Mouse (Mus musculus) layer of hippocampus, adult 18-20 months (tissue): Measurements from ENCODE around the gene Thsd4. TPM values are rescaled to one million over a fixed set of nuclear protein-coding genes. Genes with fewer than 3 reads are reported as not detected.

Source experiments
- DNase-seq, 2 experiments: peaks; one replicate each; pipeline ENCODE4 v3.0.0; 2022; ENCODE audit warnings: low spot score in 2 of 2
- total RNA-seq, 2 experiments: library from RNA; stranded (reverse); gene quantifications; 2 replicates each; pipeline ENCODE4 v1.2.3; 2021

The Thsd4 gene
- total RNA-seq, 2 experiments from 2014 or later: 18.9 to 22.2 TPM

DNA sequence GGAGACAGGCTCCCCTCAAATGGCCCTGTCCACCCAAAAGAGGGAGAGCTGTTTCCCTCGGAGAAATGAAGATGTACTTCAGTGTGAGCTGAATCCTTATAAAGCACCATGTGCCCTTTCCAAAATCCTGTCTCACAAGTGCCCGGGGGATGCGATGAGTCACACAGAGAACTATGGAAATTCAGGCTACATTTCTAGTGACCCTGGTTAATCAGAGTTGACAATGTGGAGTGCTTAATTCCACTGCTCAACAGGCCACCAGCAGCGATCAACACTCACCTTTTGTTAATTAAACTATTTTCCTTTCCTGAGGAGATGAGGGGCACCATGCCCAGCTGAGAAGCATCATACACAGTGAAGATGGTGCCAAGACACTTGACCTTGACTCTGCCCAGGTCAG lies 138.9 kb downstream of the Thsd4 start:
- DNase-seq: no peak

DNA sequence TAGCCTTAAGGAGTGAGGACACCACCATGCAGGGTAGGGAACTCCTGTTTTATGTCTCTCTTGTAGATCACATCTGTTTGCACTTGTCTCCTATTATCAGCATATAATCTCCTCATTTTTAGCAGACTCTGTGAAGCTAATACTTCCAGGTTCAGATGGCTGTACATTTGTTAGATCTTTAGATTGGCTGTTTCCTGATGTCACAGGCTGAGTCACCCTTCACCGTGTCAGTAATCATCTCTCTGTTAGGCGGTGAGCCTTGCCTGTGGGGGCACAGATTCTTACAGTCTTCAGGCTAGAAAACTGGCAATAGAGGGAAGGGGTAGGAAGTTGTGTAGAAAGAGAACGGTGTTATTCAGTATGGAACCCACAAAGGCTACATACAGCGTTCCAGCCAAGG lies 139.3 kb downstream of the Thsd4 start:
- DNase-seq: peak in 1 of 2 experiments; percentile 2

DNA sequence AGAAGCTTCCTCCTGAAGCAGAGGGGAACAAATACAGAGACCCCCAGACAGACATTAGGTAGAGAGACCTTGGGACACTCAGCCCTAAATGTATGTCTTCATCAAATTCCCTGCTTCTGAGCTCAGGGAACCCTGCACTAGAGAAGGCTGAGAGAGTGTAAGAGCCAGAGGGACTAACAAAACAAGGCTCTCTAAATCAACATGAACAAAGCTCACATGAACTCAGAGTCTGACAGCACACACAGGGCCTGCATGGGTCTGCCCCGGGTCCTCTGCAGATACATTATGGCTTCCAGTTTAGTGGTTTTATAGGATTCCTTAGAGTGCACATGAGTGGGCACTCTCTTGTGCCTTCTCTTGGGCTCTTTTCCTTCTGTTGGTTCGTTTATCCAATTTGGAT lies 140.8 kb downstream of the Thsd4 start:
- no peak for DNase-seq

DNA sequence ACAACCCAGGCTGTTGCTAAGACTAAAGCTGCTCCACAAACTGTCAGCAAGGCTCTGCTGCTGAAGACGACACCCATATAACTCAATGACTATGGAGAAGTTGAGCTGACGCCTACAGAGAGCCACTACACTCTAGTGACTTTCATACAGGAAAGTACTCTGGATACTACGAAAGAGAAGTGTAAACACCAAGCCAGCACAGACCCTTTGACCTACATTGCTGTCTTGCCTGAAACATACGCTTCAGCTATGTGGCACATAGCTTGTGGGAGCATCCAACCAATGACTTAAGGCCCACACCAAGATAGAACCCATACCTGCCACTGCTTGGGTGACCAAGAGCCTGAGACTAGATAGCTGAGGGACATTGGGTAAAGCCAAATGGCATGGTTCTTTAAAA lies 141.3 kb downstream of the Thsd4 start:
- no peak for DNase-seq

DNA sequence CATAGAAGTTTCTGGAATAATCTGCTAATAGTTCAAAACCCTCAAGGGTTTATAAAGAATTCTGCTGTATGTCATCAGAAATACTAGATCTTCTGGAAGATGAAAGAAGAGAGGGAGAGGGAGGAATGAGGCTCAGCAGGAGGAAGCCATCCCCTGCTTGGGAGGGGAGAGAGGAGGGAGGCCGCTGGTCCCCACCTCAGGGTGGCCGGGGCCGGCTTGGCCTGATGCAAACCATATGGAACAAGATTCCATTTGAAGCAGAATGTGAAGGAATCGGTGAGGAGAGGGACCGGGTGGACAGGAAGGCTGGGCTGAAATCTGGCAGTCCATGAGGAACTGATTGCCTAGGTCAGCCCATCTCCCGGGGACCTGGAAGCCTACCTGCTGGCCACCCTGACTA lies 143.6 kb downstream of the Thsd4 start:
- DNase-seq: no peak

DNA sequence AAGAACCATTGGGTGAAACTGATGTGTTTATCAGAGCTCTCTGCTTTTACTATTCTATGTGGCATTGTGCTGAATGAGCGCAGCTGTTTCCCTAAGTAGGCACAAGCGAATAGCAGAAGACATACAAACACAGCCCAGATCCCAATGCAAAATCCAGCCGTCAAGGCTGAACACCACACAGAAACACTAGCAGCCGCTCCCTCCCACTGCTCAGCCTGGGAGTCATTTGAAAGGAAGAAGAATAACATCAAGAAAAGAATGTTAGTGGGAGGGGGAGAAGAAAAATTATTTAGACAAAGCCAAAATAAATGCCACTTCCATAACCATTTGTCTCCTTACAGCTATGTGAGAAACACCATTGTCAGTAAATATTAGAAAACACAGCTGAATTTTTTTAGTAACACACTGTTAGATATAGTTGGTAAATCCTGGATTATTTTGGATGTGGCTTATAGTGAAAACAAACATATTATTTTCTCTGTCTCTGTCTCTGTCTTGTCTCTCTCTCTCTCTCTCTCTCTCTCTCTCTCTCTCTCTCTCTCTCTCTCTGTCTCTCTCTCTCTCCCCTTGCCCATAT lies 148.6 kb downstream of the Thsd4 start:
- peak; percentile 46 to 51 for DNase-seq

DNA sequence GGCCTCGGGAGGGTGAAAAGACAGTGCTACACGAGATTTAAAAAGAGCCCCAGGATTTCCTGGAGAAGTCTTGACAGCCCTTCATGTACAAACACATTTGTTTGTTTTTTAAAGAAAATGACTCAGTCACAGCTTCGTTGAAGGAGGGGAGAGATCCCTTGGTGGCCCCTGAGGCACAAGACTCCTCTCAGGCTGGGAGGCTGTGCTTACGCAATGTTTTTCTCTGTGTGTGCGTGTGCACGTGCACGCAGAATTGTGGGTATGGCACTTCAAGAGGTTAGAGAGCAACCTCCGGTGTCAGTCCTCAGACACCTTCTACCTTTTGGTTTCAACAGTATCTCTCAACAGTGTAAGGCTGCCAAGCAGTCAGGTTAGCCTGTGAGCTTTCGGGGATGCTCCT lies 153.3 kb downstream of the Thsd4 start:
- DNase-seq: no peak

DNA sequence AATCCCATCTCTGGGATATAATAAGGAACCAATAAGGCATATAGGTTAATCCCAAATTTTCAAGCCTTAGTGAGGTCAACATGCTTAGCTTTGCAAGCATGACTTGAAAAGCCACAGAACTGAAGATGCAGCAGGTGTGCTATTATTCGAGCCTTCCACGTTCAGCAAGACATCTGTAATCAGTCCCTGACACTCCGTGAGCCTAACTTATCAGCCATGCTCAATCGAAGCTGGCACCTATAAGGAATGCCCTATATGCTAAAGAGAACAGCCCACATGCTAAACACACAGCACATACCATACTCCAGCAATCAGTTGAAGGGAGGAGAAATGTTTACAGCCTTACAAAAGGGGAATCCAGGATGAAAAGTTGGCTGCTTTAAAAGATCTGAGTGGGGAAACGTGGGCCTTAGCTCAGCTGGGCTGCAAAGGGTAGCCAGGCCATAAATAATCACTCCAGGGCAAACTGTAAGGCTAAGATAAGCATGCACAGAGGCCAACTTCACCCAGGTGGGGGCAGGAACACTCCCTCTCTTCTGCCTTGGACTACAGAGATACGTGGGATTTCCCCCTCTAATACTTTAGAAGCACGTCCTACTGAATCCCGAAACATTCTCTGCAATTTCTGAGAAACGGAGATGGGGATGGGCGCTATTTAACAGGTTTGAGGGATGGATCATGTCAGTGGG lies 154.1 kb downstream of the Thsd4 start:
- DNase-seq: no peak

DNA sequence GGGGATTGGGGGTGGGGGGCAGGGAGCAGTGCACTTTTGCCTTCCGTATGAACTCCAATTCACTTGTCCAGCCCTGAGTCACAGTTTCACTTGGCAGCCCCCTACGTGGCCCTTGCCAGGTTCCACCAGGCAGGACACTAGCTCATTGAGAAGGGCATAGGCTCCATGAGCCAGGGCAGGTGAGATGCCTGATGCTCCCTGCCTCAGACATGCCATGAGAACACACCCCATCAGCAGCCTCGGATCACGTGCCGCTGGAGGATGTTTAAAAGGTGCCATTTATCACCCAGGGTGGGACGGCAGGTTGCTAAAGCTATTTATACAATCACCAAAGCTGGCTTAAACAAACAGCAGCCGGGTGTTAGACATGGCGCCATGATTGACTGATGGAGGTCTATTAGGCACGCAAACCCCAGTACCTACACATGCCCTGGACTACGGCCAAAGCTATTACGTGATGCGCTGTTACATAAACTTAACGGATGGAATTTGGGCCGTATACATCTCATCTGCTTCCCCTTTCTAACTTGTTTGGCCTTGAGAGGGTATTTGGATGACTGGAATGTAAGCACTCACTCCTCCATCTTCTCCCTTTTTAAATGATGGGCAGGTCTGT lies 157.6 kb downstream of the Thsd4 start:
- DNase-seq: no peak

DNA sequence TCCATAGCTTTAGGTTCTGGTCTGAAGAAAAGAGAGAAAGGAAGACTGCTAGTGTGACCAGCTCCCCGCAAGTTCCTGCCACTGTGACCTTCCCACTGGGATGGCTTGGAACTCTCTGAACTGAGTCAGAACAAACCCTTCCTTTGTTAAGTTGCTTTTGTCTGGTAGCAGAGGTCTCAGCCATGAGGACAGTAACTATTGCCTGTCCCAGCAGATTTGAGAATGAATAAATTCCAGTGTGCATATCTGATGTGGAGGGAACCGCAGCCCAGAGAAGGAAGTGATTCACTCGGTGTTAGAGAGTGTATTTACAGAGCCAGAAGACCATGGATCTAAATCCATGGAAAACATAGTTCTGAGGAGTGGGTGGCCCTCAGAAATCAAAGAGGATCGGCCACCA lies 169.5 kb downstream of the Thsd4 start:
- no peak for DNase-seq

DNA sequence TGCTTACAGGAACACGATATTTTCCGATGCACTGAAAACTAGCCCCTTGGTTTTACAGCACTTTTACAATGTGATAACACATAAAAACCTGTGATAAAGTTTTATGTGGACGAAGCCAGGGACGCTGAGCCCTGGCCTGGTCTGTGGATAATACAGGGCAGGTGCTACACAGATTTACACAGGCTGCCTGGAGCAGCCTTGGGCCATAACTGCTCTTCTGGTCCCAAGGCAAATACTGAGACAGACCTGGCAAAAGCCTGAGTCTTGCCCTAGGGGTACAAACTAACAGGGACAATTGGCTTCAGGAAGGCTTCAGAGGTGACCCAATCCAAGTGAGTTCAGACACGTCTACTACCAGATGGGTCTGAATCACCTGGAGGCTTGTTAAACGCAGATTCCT lies 170.7 kb downstream of the Thsd4 start:
- no peak for DNase-seq

DNA sequence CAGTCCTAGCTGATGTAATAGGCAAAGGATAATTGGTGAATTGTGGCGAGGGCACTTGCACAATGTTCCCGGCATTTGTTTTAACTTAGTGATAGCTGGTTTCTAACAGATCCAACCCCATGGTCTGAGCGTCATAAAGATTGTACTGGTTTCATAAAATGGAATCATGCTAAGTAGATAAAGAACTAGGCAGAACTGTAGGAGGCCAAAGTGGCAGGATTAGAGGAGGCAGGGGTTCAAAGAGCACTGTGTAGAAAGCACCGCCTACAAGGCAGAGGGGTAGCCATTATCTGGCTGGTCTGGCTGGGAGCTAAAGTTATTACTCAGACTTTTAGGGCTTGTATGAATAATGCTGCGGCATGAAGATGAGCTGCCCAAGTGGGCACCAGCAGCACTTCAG lies 185.7 kb downstream of the Thsd4 start:
- DNase-seq: no peak

DNA sequence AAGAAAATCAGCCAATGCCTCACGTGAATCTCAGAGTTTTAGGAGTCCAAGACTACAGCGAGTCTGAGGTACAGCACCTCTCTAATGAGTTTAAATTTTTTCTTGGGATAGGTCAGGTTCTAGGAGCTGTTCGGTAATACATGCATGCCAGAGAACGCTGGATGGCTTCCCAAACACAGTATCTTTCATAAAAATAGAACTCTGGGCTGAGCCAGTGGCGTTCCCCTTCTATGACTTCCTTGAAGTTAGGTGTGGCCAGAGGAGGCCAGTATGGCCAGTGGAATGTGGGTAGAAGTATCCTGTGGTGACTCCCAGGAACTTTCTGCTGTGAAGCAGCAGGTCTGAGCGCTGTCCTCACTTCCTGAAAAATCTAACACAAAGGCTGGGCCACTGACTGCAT lies 186.4 kb downstream of the Thsd4 start:
- no peak for DNase-seq

DNA sequence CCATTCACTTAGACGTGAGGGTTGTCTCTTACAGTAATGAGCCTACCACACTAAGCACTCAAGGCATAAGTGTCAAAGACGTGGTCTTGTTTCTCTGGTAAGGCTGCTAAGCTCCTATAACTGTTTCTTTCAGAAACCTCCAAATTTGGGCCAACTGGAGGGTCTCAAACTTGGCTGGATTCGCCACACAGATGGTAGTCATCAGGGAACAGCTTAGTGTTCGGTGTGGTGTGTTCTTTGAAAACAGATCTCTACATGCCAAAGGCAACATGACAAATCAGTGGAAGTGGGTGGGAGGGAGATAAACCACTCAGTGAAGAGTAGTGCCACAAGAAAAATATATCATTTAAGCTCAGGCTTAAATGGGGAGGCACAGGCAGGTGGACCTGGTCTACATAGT lies 191.9 kb downstream of the Thsd4 start:
- peak in 1 of 2 experiments; percentile 42 for DNase-seq

DNA sequence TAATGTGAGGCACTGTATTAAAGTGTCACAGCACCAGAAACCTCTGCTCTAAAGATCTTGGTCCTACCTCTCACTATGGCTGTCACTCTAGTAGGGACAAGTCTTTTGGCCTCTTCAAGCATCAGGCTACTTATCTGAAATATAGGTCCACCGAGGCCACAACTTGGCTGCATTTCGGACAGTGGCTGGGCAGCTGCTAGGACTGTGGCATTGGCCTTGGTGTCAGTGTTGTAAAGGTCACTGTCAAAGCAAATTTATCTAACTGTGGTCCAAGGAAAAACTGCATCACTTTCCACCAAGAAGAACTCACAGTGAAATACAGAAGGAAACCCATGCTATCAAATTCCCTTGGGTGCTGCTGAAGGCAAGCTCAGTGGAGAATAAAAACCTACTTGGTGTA lies 197.1 kb downstream of the Thsd4 start:
- no peak for DNase-seq

DNA sequence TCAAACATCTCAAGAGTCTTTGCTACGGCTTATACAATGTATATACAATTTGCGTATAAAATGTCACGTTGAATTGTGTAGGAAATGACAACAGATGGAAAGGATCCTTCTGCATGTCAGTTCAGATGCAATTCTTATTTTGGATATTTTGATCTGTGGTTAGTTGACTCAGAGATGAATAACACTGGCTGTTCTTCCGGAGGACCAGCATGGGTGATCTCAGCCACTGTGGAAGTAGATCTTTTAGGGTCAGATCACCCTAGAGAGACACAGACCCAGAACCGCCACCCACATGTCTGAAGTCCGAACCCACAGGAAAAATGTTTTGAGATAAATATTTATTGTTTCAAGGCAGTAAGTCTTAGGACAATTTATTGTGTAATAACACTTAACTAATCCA lies 198.4 kb downstream of the Thsd4 start:
- DNase-seq: no peak

DNA sequence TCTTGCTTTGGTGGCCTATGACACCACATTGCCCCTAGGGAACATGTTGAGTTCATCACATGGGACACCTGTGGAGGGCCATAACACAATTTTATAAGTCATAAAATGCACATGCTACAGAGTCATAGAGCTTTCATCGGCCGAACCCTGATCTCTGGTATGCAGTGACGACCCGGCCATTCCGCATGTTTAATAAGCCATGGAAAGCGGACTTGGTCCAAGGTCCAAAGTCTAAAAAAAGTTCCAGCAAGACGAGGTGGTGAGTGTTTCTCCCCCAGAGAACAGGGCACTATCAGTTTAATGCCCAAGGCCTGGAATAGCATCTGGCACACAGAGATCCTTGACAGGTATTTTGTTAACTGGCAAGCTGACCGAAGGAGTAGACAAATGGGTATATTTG lies 204.6 kb downstream of the Thsd4 start:
- DNase-seq: no peak

DNA sequence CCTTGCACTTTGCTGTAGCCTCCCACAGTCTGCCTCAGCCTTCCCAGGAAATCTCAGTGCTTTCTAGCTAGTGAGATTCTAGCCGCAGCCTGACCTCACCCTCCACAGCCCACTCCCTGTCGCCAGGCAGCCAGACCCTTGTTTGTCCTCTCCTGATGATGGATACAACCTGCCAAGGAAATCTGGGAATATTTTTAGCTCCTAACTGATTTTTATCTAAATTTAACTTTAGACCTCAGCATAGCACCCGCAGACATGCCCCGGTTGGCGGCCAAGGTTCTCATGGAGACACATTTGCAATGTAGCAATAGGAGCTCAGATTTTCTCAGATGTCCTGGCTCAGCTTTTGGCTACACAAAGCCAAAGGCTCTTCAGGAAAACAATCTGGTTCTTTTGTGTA lies 205.3 kb downstream of the Thsd4 start:
- DNase-seq: peak in 1 of 2 experiments; percentile 10

DNA sequence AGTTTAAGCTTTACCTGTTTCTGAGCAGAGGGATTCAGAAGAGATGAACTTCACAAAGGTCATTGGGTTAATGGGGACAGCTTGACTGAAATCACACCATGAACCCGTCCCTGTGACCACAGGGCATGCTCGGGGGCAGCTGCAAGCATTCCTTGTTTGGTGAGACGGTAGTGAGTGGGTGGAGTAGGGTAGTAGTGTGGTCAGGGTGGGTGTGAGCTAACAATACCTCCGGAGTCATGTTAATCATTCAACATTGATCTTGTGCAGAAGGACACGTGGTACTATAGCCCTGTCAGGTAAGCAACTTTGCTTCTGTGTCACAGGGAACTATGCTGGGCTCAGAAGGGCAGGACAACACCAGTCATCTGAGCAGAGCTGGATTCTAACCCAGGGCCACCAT lies 206.3 kb downstream of the Thsd4 start:
- DNase-seq: no peak

DNA sequence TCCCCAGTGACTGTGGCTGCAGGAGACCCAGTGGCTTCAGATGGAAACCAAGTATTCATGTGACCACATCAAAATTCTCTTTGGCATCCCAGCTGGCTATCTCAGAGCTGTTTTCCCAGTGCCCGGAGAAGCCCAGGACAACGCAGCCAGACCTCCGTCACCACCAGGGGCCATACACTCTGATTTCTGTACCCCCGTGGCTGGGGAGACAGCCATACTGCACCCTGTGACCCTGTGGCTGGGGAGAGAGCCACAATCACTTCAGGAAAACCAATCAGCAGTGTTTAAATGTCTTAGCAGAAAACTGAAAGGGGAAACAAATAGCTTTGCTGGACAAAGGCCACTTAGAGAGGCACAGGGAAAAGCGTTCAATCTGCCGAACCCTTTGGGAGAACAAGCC lies 208.2 kb downstream of the Thsd4 start:
- DNase-seq: no peak

DNA sequence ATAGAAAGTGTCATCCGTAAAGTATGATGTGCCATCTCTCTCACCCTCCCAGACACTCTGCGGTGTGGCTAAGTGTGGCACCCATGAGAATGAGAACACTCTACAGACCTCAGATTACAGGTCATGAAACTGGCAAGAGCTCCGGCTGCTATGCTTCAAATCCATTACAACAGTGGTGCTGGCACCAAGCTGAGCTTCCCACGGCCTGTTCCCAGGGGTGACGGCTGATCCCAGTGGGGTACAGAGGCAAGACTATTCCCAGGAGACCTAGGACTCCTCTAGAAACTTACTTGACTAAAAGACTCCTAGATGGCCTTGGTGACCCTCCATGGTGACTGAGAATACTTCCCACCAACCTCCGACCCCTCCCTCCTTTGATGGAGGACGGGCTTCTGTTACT lies 209.2 kb downstream of the Thsd4 start:
- no peak for DNase-seq

DNA sequence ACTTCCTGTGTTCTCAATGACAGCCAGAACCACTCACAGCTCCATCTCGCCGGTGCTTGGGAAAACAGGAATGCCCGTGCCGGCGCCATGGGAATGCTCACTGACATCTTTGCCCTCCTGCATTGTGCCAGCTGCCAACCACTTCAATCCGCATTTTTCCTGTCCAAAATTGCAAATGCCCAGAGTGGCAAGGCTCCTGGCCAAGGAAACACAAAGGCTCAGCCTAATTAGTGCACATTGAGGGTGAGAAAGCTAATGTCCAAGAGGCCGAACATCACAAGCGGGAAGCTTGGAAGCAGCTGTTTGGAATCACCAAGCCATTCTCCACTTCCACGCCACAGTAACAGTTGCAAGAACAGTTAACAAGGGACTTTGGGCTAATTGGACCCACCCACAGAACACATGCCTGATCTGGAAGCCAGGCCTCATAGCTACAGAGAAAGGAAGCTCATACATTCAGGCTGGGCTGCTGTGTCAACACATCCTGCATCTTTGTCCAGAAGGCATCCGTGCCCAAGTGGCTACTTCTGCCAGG lies 210.2 kb downstream of the Thsd4 start:
- peak; percentile 24 to 65 for DNase-seq
